Mouse (Mus musculus): Measurements from ENCODE around the gene E4f1.

GRCm38 (mm10) chr17:24507806-24508460 lies 37.8 kb upstream of the E4f1 start:
- TF ChIP-seq EP300 (IDR thresholded peaks at IDR 0.05; ENCODE audit: low read depth) (no peak), CTCF (IDR thresholded peaks at IDR 0.05; ENCODE audit: low read depth) (no peak)

All from liver, embryonic 14.5 days (tissue).